Mouse (Mus musculus) adrenal gland, adult (tissue): ENCODE measurements around the gene Tff2.
A peak's percentile ranks its signal among the peaks of the same experiment; 100 is the strongest.

Source experiments
- DNase-seq, 2 experiments: peaks; one replicate each; pipeline ENCODE4 v3.0.0; 2022 to 2023; ENCODE audit warnings: low spot score in 1 of 2; ENCODE audit not compliant: inconsistent age in 2 of 2

Gene Tff2

GRCm38 (mm10) chr17:31136821-31137220 is 7.3 kb downstream of the Tff2 start:
- DNase-seq = no peak

- no peak for DNase-seq
These were observed 7.8 kb downstream of the Tff2 start for GRCm38 (mm10) chr17:31136291-31136690.

DNA sequence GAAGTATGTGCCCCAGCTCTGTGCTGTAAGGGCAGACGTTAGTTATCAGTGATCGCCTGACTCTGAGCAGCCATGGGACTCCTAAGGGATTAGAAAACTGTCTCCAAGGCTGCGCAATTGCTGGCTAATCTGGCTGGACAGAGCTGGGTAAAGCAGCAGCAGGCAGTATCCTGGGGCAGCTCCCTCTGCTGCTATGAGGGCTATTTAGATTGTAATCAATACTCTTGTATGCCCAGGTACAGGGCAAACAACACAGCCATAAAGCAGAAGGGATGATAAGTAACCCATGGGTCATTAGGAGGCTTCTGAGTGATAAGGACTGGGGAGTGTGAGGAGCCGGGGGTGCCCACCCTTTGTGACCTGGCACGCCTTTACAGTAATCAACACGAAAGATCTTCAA is 9.2 kb downstream of the Tff2 start:
- no peak for DNase-seq

GRCm38 (mm10) chr17:31133776-31134175 is 10.3 kb downstream of the Tff2 start:
- DNase-seq = no peak

- no peak for DNase-seq
These were observed 12.7 kb downstream of the Tff2 start for GRCm38 (mm10) chr17:31131269-31131821.

DNA sequence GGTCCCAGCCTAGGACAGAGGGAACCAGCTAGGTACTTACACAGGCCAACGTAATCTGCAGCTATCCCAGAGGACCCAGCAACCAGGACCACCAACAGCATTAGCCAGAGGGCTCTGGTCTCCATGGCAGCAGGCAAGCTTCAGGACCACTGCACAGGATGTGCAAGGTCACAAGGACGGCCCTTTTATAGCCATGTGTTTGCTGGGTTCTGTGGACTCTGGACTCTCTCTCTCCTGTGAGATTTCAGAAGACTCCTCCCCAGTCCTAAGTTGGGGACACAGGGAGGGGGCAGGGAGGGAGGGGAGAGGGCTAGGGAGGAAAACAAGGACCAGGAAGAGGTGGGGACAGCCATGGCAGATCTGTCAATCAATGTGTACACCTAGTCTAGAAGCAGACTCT is 14.6 kb downstream of the Tff2 start, which contains the start of gene Tff3:
TSS of gene Tff3 (minus strand) at position 195 of the 400 bp plus-strand sequence.
- no peak for DNase-seq

DNA sequence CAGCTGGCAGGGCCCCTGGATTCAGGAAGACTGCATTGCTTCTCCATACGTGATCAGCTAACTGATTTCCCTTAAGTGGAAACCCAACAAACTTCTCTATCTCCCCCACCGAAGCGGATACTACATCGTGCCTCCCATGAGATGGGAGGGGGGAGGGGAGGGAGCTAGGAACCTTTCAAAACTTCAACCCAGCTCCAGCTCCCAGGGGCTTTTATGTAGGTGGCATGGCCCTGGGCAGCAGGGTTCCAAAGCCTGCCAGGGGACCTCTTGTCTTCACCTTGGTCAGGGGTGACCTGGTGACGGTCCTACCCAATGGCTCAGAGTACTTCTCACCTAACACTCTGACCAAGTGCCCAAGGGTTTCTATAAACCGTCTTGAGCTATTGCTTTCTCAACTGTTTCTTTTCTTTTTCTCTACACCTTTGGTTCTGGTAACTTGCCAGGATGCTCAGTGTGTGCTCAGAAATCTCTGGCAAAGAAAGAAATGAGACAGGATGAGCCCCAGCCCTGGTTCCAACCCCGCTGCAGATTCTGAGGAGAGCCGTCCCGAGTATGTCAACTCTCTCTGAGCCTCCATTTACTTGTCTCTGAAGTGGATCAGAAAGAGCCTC is 15.3 kb downstream of the Tff2 start:
- no peak for DNase-seq

DNA sequence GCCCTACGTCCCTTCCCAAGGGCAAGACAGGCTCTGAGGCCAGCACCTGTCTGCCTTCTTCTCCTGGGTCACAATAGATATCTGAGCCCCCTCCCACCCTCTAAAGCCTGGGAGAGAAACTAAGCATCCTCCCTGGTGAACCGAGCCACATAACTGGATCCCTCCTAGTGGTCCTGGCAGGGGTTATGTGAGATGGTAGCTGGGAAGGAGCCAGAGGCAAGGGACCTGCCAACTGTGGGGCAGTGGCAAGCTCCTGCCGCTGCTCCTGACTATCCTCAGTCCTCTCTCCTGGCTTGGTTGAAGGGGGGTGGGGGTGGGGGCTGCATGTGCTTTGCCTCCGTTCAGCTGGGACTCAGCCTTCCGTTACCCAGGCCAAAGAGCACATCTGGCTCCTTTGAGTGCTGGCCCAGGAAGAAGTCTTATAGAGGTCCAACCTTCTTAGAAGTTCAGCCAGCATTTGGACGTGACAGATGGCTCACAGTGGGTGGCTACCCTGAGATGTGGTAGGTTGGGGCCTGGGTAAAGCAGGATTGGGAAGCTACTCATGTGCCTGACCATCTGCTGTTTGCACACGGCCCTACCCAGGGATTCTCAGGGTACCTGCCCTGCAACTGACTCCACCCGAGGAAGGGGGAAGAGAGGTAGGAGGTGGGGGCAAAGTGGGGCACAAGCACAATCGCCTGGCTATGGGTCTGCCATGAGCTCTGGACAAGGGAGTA is 18.4 kb downstream of the Tff2 start:
- DNase-seq = no peak

GRCm38 (mm10) chr17:31121975-31122374 is 22.1 kb downstream of the Tff2 start:
- peak; percentile 11 to 45 for DNase-seq

GRCm38 (mm10) chr17:31119429-31119828 is 24.7 kb downstream of the Tff2 start:
- peak; percentile 52 to 87 for DNase-seq

- no peak for DNase-seq
These were observed 26.1 kb downstream of the Tff2 start for GRCm38 (mm10) chr17:31117946-31118345.

- no peak for DNase-seq
These were observed 28.0 kb downstream of the Tff2 start for GRCm38 (mm10) chr17:31116063-31116462.

GRCm38 (mm10) chr17:31113191-31113856 is 30.8 kb downstream of the Tff2 start:
- no peak for DNase-seq

DNA sequence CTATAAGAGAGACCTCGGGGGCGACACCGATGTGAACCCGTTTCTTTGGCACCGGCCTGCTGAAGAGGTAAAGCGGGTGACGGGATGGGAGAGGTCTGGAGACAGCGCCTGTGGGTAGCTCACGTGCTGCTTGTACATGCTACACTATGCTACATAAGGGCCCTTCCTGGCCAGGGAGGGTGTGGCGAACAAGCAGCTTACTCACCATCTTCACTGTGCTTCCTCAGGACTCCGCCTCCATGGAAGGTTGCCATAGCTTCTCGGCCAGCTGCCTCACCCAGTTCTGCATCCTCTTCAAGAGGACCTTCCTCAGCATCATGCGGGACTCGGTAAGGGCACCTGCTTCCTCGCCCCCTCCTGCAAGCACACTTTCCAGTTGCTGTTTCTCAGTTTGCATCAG is 35.7 kb downstream of the Tff2 start:
- DNase-seq = no peak

- DNase-seq = peak in 1 of 2 experiments; percentile 36
These were observed 40.3 kb downstream of the Tff2 start for GRCm38 (mm10) chr17:31103823-31104222.

DNA sequence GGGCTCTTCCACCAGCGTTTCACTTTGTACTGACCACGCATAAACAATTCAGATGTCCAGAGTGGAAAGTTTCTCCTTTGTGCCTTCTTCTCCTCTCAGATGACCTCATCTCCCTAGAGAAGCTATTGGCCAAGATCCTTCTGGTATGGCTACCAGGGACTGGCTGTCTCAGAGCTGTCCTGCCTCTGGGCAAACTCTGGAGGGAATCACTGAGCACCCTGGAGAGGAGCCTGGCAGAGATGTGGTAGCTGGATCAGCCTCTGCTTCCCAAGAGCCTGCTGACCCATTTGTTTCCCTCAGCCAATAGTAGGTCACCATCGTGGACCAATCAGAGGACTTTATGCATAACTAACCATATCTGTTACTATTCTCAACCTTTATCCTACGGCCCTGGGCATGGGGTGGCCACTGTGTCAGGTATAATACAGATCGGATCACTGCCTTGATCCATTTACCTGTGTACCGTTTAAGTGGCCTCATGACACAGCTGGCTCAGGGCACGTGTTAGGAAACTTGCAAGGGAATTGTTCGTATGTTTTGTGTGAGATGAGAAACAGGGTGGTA is 41.0 kb downstream of the Tff2 start:
- peak in 1 of 2 experiments; percentile 58 for DNase-seq

DNA sequence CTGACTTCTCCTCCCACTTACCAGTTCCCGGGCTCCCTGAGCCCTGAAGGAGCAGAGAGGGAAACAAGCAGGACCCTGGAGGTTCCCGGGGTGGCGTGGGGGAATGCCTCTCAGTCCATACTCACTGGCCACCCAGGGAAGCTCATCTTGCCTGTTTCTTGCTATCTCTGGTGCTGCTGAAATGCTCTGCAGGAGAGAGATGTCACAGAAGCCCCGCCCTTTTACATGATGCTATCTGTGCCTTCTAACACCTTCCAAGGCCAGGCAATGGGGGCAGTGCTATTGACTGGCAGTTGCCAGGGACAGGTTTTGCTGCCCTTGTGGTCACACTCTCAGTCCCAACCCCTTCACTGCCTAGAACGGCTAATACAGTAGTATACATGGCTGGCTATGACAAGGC is 45.3 kb downstream of the Tff2 start:
- DNase-seq = no peak

DNA sequence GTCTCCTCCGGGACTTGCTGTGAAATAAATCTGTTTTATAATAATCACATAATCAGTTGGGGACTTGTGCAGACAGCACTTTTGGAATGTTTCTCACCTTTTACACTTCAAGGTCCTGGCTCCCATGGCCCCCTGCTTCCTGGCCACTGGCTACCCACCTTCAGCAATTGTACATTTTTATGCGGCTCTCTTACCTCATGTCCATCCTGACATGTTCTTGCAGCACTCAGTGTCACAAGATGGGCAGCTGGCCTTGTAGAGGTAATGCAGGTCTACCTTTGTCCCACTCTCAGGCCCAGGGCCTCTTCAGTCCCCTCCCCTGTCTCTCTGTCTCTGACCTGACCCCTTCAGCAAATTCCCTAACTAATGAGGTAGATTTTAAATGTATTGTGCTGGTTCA is 47.2 kb downstream of the Tff2 start:
- no peak for DNase-seq

- no peak for DNase-seq
These were observed 48.5 kb downstream of the Tff2 start for GRCm38 (mm10) chr17:31095570-31095969.

DNA sequence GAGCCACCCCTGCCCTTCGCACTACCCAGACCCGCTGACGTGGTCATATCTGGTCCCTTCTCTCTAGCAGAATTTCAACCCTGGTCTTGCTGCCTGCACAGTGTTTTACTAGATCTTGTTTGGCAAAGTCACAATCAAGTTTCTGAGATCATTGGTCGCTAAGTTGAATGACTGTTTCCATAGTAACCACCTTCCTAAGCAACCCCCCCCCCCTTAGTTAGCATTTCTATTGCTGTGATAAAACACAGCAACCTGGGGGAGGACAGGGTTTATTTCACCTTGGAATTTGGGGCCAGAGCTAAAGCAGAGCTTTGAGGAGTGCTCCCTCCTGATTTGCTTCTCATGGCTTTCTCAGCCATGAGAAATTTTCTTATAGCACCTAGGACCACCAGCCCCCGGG is 49.3 kb downstream of the Tff2 start:
- no peak for DNase-seq
